Mouse (Mus musculus) gastrocnemius, postnatal 25 days (tissue): ENCODE data around the gene Slco1c1. TPM values are rescaled to one million over a fixed set of nuclear protein-coding genes. Genes with fewer than 3 reads are reported as not detected.

Source experiments
- DNase-seq: peaks from one replicate; pipeline ENCODE4 v3.0.0; 2022
- long read RNA-seq, 2 experiments: library from polyadenylated mRNA; stranded (forward); transcript quantifications; one replicate each; pipeline ENCODE4 v2.0.0; 2021
- total RNA-seq, 2 experiments: library from RNA; stranded (reverse); gene quantifications; 1 replicate in 1 of 2; 2 replicates in 1 of 2; pipeline ENCODE4 v1.2.3; 2021

Slco1c1 gene
- under 1 TPM in 1 of 2 experiments, not detected in 1; 0.13 TPM for total RNA-seq
- long read RNA-seq, experiment 1 = 0 reads
- long read RNA-seq, experiment 2 = 0 reads

DNA sequence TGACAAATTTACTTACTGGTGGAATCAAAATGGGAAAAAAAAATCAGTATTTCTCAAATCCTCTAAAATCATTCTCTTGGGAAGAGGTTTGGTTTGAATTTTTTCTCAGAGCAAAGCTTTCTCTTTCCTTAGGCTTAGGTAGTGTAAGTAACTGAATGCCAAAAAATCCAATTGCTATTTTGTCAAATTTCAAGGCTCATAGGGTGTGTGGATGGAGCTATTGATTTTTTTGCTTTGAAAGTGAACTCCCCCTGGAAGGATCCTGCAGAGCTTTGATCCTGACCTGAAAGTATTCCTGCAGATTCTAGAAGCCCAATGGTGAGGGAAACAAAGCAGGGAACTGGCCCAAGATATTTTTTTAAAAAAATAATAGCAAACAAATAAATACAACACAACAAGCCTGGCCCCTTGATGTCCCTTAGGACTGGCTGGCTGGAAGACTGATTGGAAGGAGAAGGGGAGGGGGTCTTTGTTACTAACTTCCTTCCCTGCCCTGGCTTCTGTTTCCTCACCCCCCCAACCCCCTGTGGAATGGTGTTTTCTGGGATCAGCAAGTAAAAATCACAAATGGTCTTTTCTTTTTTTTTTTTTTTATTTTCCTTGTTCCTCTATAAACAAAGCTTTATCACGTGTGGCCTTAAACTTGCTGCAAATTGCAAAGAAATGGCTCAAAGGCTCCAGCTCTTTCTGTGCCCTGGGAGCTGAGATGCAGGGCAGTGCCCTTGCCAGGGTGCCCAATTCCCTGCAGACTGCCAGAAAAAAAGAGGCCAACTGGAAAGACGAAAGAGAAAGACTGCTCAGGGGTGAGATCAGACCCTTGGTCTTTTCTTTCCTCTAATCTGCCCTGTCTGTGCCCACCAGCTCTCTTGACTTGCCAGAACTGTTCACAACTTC is at the start of gene Slco1c1:
Gene Slco1c1 (plus strand): TSS at position 622 of the 894 bp plus-strand sequence.
- no peak for DNase-seq

DNA sequence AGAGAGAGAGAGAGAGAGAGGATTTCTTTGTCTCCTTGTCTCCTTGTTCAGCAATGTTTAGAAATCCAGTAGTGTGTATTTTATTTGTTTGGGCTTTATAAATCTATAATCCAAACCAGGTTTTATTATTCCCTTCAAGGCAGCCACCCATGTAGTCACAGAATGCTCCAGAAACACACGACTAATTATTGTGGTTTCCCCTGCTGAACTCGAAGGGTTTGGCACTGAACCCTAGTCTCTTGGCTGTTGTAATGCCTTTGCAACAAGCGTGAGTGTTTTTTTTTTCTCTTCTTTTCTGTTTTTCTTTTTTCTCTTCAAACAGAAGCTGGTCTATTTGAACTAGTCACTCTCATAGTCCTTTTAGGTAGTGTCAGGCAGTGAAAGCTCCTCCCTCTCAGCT is 49.5 kb upstream of the Slco1c1 start:
- DNase-seq = no peak

DNA sequence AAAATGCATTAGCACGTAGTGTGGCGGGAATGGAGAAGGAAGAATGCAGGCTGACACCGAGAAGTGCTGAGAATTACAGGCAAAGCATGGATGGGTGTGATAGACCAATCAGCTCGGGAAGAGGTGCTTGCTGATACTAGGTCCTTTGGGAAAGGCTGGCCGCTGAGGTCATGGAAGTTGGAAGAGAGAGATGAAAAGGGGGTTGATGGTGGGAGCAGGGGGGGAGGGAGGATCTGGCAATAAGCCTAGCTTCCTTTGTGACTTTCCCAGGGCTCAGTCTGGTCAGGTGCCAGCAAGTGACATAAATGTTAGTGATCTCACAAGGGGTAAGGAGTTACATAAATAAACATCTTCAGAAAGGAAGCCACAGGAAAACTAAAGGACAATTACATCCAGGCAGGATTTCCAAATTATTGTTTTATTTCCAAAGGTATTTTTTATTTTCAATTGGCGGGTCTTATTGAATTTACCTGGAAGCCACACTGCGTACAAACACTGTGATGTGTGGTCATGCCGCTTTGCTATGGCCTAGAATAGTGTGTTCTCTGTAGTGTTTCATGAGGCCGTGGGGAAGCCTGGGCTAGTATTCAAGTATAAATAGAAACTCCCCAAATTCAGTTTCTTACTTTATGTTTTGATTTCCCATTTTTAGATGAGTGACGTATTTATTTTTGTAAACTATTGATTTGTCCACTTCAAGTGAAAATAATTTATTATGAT is 38.7 kb upstream of the Slco1c1 start:
- no peak for DNase-seq

DNA sequence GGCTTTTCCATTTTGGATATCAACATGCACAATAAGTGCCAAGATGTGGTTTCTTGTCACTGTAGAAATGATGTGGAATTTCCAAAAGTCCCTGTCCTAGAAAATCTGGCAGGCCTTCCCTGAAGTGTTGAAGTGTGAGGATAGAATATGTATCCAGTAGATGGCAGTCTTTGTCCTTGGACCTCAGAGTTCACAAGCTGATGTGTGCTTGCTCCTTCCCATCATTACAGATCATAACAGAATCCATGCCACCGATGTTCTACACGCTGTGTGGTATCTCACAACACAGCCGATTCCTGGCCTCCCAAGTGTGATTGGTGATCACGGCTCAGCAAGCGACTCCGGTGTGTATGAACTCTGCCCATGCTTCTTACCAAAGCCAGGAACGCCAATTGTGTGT is 36.9 kb upstream of the Slco1c1 start:
- no peak for DNase-seq

DNA sequence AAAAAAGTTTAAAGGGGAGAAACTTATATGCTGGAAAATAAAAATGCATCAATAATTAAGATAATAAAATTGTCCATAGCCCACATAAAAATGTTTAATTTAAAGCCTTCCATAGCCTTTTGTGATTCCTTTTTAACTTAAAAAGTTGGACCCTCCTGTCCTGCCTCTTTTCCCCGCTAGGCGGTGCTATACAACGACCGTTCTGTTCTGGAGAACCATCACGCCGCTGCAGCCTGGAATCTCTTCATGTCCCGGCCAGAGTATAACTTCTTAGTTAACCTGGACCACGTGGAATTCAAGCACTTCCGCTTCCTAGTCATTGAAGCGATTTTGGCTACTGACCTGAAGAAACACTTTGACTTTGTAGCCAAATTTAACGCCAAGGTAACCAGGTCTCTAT is 35.5 kb upstream of the Slco1c1 start:
- DNase-seq = no peak

DNA sequence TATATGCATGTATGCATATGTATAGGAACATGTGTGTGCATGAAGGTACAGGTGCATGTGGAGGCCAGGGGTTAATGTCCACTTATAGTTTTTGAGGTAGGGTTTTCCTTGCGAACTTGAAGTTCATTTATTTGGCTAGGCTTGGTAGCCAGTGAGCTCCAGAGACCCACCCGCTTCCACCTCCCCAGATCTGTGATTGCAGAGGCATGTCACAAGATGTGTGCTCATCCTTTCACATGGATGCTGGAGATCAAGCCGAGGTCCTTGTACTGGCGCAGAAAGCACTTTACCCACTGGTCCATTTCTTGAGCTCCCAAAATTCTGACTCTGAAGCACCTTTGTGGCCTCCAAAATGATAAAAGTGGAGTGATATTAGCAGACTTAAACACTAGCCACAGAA is 29.3 kb upstream of the Slco1c1 start:
- no peak for DNase-seq

DNA sequence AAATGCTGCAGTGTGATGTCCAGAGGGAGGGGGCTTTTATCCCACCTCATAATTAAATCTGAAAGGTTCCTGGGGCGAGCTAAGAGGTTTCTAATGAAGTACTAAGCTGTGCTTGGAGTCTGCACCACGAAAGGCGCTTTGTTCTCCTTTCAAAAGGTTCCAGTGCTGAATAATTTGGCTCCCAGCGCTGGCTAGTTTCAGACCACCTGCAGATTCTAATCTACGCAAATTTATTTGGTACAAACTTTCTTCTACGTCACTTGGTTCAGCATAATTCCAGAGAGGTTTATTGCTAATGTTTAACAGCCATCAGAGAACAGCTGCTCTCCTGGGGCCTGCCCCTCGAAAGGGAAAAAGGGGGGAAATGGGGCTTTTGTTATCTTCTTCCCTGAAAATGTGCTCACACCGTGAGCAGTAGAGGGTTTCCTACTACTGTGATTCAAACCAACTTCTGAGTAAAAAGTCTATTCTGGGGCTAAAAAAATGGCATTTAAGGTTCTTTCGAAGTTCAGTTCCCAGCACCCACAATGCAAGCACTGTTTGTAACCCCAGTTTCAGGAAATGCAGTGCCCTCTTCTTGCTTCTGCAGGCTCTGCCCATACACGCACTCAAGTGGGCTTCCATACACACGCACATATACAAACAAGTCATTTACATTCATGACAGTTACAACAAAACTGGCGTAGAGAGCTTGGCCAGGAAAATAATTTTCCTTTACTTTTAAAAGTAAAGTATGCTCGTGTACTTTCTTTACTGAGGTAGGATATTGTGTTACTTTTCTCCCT is 28.3 kb upstream of the Slco1c1 start:
- DNase-seq = no peak

DNA sequence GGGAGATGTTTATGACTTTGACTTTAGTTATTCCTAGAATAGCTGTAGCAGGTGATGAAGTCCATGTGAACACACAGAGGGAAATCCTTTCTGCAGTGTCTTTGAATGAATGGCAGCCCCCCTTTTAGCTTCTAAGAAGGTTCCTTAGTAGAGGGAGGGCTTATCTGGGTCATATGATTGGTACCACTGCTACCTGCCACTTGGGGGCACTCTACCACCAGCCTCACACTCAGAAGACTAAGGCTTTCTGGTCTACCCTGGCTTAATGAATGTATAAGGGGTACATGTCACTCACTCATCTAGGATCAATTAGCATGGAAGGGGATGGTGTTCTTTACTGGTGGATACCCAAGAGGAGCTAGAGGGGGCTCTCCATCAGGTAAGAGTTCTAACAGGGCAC is 24.7 kb upstream of the Slco1c1 start:
- no peak for DNase-seq

DNA sequence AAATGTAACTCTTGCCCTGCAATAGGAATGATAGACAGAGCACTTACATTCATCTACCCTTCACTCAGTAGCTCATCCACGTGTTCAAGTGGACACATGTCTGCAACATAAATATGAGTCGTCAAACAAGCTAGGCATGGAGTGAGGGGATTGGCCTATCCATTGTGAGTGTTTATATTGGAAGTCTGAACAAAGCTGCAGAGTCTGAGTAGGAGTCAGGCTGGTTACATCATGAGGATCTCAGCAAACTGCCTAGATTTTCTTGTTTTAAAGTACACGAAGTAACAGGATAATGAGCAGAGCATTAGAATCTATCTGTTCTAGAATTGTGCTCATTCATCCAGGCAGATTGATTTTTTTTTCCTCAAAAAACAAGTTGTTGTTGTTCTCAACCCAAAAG is 23.0 kb upstream of the Slco1c1 start:
- no peak for DNase-seq

DNA sequence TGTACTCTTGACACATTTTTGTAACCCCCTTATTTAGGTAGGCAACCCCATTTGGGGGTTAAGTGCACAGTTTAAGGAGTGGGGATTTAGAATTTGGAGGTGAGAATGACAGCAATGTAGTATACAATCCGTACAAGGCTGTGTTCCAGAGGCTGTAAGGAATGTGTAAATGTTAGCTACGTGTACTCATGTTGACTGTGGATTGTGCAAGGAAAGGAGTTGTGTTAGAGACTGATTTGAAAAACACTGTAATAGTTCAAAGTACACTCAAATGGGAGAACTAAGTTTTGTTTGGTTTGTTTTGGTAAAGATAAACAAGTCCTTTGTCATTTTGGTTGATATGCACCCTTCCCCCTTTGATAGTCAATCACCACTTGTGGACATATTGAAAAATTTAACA is 1.6 kb upstream of the Slco1c1 start:
- no peak for DNase-seq

DNA sequence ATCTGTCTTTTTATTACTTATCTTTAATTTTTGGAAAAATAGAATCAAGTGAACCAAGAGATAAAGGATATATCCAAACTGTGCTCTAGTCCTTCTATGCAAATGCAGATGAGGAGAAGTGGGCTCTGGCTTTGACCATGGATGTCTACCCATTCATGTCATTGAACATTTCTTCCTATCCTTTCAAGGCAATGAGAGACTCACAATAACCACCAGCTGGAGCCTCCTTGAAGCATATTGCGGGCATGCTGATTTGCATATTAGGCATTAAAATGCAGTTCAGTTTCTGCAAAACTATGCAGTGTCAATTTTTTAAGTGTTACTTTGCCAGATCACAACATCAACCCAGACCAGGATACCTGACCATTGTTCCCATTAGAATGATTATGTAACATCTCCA is 1.6 kb downstream of the Slco1c1 start:
- no peak for DNase-seq

DNA sequence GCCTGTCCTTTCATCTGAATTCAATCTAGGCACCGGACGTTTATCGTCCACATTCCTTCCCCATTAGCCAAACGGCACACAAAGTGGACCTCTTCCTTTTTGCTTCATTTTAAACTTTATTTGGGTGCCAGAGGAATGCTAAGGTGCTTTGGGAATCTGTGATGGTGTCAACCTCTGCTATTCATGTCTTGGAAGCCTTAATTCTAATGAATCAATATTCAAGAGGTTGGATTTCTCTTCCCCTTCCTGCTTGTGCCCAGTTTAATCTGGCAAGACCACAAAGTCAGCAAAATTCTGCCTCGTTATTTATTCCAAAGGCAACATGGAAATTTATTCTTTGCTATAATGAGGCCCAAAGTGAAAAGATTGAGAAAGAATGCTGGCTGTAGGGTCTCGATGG is 6.7 kb downstream of the Slco1c1 start:
- no peak for DNase-seq

DNA sequence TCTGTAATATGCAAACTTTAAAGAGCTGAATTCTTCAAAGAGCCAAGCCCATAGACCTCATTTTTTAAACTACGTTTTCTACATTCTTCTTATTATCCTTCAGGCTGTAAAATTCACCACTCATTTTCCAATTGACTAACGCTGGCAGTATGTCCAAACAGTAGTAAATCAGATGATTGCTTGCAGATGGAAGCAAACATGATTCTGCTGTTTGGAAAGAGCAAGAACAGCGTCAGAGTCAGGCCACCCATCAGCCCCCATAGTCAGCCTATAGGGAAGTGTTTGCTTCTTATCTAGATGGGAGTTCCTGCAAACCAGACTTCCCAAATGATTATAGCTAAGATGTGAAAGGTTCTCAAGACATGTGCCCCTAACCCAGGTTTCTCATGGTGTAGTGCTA is 13.1 kb downstream of the Slco1c1 start:
- DNase-seq = no peak

DNA sequence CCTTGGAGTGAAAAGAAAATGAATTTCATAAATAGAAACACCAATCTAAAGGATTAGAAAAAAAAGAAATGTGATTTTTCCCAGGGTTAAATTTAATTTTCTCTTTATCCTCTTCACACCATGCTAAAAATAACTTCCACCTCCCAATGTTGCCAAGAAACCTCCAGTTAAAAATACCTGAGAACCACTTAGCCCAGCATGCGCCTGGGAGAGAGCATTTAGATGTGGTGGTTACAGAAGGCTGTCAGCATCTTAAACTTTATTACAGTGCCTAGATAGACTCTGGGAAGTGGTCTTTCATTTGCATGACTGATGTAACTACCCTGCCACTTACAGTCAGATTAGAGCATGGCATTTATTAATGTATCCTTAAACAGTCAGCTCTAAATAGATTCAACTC is 17.0 kb downstream of the Slco1c1 start:
- DNase-seq = no peak

DNA sequence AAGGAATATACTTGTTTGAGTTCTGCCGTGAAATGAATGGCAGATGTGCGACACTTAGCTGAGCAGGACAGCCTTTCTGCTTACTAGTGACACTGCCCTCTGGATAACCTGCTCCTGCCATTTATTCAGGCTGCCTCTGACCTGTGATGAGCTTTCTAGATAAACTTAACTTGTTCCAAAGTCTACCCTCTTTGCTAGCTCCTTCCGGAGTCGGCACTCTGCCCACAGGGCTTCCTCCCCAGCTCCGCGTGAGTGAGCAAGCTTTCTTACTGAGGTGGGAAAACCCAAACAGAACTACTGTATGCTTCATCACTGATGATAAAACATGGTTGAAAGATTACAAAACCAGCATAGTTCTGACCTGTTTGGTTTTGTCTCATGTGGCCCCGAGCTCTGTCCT is 19.2 kb downstream of the Slco1c1 start:
- DNase-seq = no peak

DNA sequence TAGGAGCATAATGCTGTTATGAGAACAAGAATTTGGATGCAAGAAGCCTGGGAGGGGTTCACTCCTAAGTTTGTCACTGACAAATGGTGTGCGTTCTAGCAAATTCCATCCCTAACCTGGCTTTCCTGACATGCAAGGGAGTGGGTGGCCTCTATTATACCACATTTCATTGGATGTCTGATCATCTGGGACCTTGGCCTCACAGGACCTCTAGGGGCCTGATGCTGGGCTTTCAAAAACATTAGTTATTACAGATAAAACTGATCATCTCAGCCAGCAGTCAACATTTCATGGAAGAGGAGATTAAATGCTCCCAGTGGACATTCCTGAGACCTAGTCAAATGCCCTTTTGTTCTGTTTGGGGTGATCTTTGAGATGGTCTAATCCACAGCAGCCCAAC is 34.0 kb downstream of the Slco1c1 start:
- no peak for DNase-seq

DNA sequence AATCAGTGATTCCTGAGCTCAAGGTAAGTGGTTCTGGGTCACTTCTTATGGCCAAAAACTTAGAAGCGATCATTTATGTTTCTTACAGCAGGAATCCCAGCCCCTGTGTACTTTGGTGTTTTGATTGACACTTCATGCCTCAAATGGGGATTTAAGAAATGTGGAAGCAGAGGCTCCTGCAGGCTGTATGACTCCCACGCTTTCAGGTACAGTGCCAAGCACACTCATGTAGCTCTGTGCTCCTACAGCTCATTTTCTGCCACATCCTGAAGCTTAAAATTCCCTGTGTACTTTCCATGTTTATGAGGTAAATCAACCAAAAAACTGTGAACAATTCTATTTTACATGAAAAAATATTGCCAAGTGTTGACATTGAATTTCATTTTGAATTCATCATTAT is 43.2 kb downstream of the Slco1c1 start:
- no peak for DNase-seq

DNA sequence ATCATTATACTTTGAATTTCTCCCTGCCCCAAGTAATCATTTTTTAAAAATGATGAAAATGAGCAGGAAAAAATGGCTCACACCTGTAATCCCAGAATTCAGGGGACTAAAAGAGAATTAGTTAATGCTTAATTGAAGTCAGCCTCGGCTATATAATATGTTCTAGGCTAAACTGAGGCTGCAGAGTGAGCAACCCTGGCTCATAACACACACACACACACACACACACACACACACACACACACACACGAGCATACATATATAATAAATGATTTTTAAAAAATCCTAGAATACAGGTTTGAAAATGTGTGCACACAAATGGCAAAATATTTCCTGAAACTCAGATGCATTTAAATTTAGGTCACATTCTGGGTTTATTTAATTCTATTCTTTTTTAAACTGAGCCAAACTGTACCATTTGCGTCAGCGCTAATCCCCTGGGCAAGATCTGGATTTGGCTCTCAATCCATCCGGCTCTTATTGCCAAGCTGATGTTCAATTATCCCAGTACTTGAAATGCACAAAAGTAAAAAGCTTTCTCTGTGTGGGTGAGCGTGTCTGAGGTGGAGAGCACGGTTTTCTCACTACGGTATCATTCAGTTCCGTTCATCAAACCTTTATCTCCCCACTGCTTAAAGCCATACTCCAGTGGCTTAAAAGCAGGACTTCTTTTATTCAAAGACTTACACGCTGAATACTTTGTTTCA is 43.8 kb downstream of the Slco1c1 start:
- DNase-seq = no peak

DNA sequence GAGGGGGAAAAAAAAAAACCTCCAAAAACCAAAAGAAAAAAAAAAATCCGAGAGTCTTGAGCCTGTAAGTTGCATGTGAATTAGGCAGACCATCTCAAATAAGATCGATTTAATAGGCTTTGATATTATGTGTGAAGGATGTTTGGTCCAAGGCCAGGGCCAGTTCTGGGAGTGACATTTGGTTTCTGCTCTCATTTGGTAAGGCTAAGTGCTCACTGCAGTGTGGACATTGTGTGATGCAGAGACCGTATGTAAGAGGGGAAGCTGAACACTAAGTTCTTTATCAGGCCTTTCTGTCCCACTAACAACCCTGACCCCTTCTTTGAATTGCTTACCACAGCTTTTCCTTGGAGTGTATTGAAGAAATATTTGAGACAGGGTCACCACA is 44.4 kb downstream of the Slco1c1 start:
- no peak for DNase-seq

DNA sequence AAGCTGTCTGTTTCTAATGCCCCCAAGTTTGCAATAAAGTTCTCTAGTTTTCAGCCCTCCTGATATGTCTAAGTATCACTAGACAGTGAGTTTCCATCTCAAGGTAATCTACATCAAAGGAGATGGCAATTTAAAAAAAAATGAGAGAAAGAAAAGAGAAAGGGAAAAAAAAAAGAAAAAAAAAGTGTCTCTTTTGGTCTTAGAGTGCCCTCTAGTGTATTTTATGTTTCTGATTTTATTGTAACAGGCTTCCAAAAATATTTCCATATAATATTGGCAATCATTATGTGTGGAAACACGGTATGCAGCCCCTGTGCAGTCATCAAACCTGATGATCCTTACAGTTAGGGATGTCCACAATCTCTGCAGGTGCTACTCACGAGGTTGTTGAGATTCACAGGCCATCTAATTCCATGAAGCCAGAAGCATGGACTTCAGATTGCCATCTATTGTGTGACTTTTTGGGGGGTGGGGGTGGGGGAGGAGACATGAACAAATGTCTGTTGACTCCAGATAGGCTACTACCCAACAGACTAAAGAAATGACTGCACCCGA is 52.6 kb downstream of the Slco1c1 start:
- DNase-seq = no peak

DNA sequence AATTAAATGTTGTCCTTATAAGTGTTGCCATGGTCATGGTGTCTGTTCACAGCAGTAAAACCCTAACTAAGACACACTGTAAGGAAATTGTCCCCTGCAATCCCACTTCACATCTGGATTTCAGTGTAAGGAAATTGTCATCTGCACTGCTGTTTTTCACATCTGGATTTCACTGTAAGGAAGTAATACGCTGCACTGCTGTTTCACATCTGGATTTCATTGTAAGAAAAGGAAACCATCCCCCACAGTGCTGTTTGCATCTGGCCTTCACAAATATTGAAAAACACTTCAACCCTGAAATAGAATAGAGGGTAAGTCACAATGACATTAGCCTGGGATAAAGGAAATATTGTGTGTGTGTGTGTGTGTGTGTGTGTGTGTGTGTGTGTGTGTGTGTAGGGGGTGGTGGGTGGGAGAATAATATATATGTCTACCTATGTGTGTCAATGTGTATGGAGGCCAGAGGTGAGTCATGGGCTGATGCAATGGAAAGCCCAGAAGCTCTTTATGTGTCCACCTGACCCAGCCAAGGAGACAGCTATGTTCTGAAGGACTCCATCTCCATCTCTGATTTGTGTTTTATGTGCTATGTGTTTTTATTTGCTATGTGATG is 60.7 kb downstream of the Slco1c1 start:
- no peak for DNase-seq
